Mouse (Mus musculus): ENCODE measurements around the gene Tab1.

DNA sequence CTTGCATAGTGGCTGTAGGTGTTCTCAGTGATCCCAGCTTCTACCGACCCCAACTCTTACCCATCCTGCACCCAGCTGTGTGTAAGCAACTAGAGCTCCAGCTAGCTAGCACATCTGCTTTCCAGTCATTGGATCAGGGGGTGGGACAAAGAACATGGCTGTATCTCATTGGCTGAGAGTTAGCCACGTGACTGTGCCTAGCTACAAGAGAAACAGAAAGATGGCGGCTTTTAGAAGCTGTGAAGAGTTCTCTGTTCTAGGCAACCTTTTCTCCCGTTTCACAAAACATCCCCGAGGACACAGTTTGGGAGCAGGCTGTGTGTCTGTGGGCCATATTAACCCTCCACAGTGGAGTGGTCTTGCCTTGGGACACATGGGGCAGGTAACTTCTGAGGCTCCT, 17.7 kb upstream of the Tab1 start:
- TF ChIP-seq POLR2A (IDR thresholded peaks at IDR 0.05; ENCODE audit: borderline replicate concordance, extremely low read depth, insufficient read depth, insufficient read length, poor library complexity, severe bottlenecking) (no peak), CTCF (IDR thresholded peaks at IDR 0.05; ENCODE audit: borderline replicate concordance, extremely low read depth, insufficient read depth, insufficient read length) (no peak)

Data from brain, embryonic 14.5 days (tissue).